Mouse (Mus musculus) megakaryocyte, embryonic 14.5 days (primary cell): ENCODE results near the gene Fam71a.

Experiments used
- FLI1 ChIP-seq: IDR thresholded peaks from 2 replicates; pipeline ENCODE4 v1.6.1; 2012; ENCODE audit warnings: low read length, inconsistent platforms, mixed read lengths
- GATA1 ChIP-seq: IDR thresholded peaks from 3 replicates; pipeline ENCODE4 v1.6.1; 2012; ENCODE audit warnings: mixed read lengths, low read length, inconsistent platforms, borderline replicate concordance

GRCm38 (mm10) chr1:191203496-191203895, 38.9 kb upstream of the Fam71a start:
- TF ChIP-seq GATA1 (no peak), FLI1 (no peak)
